Mouse (Mus musculus) heart, embryonic 10.5 days (tissue): ENCODE measurements at regions not wholly inside any gene's neighbourhood (a gene's known extent, or its start where the extent isn't known, plus 50 kb on each side); places are given as distances from the start of the nearest gene placed in this dataset.

Experiments
- DNase-seq: peaks from one replicate; pipeline ENCODE4 v3.0.0-alpha.2; 2017; ENCODE audit warnings: low spot score
- H3K27ac ChIP-seq: fragments of 300-500 bp; sonication (generic); 2 replicates; pipeline ENCODE4 v1.5.1; 2016; ENCODE audit warnings: mild to moderate bottlenecking
- H3K27me3 ChIP-seq: fragments of 300-500 bp; sonication (generic); 2 replicates; pipeline ENCODE4 v1.6.1; 2016; ENCODE audit warnings: mild to moderate bottlenecking; ENCODE audit not compliant: poor library complexity, insufficient read depth, severe bottlenecking
- H3K36me3 ChIP-seq: fragments of 300-500 bp; sonication (generic); 2 replicates; pipeline ENCODE4 v1.6.1; 2016; ENCODE audit warnings: mild to moderate bottlenecking, moderate library complexity
- H3K4me1 ChIP-seq: fragments of 300-500 bp; sonication (generic); 2 replicates; pipeline ENCODE4 v1.6.1; 2016; ENCODE audit warnings: mild to moderate bottlenecking
- H3K4me3 ChIP-seq: fragments of 300-500 bp; sonication (generic); 2 replicates; pipeline ENCODE4 v1.5.1; 2016; ENCODE audit warnings: mild to moderate bottlenecking, moderate library complexity
- H3K9me3 ChIP-seq: fragments of 300-500 bp; sonication (generic); 2 replicates; pipeline ENCODE4 v1.6.1; 2016; ENCODE audit warnings: mild to moderate bottlenecking, moderate library complexity
- WGBS: fragments of 180-500 bp; shearing (Covaris S2); methylation state at CpG from one replicate; pipeline ENCODE4 v1.1.7; 2016; 5-methylcytosine and 5-hydroxymethylcytosine counted together

- peaks cover 5% of the 10 kb centered on the region; the same call in 1 of the 2 replicates for H3K4me1 ChIP-seq
- H3K36me3 ChIP-seq, result no peaks in the 10 kb centered on the region
- no peak overlapping the region for H3K27ac ChIP-seq
- H3K27me3 ChIP-seq, result no peaks in the 10 kb centered on the region
- no peak overlapping the region for H3K4me3 ChIP-seq
- H3K9me3 ChIP-seq, result no peaks in the 10 kb centered on the region
- 81% methylated on average over 4 of the region's 4 CpGs for WGBS
- DNase-seq, result no peak
Observed at GRCm38 (mm10) chr8:9027672-9028071, 337.4 kb upstream of the Arglu1 start.

- Histone ChIP-seq H3K4me1 (peaks cover 5% of the 10 kb centered on the region; the same call in 1 of the 2 replicates), H3K4me3 (no peak overlapping the region), H3K27ac (no peak overlapping the region), H3K27me3 (no peaks in the 10 kb centered on the region), H3K9me3 (no peaks in the 10 kb centered on the region), H3K36me3 (no peaks in the 10 kb centered on the region)
- WGBS, result 37% methylated on average over 3 of the region's 3 CpGs
- no peak for DNase-seq
Observed at GRCm38 (mm10) chr8:9025872-9026271, 335.6 kb upstream of the Arglu1 start.

- no peaks in the 10 kb centered on the region for H3K36me3 ChIP-seq
- H3K4me3 ChIP-seq, result no peak overlapping the region
- DNase-seq, result no peak
- no peaks in the 10 kb centered on the region for H3K9me3 ChIP-seq
- H3K27me3 ChIP-seq, result no peaks in the 10 kb centered on the region
- 41% methylated on average over 3 of the region's 3 CpGs for WGBS
- no peak overlapping the region for H3K27ac ChIP-seq
- H3K4me1 ChIP-seq, result peaks cover 5% of the 10 kb centered on the region; the same call in 1 of the 2 replicates
Observed at GRCm38 (mm10) chr8:9025378-9025777, 335.1 kb upstream of the Arglu1 start.

GRCm38 (mm10) chr8:9020744-9021143, 330.4 kb upstream of the Arglu1 start:
- peaks cover 5% of the 10 kb centered on the region; the same call in 1 of the 2 replicates for H3K4me1 ChIP-seq
- H3K27me3 ChIP-seq, result no peaks in the 10 kb centered on the region
- 90% methylated on average over 2 of the region's 2 CpGs for WGBS
- H3K4me3 ChIP-seq, result no peak overlapping the region
- no peak for DNase-seq
- H3K9me3 ChIP-seq, result no peaks in the 10 kb centered on the region
- H3K36me3 ChIP-seq, result no peaks in the 10 kb centered on the region
- no peak overlapping the region for H3K27ac ChIP-seq

GRCm38 (mm10) chr8:9020180-9020579, 329.9 kb upstream of the Arglu1 start:
- H3K27me3 ChIP-seq, result no peaks in the 10 kb centered on the region
- 51% methylated on average over 3 of the region's 3 CpGs for WGBS
- no peak for DNase-seq
- H3K4me3 ChIP-seq, result no peak overlapping the region
- H3K36me3 ChIP-seq, result no peaks in the 10 kb centered on the region
- peaks cover 1% of the 10 kb centered on the region; the same call in 1 of the 2 replicates for H3K4me1 ChIP-seq
- no peaks in the 10 kb centered on the region for H3K9me3 ChIP-seq
- no peak overlapping the region for H3K27ac ChIP-seq

- no peak overlapping the region for H3K27ac ChIP-seq
- WGBS, result 19% methylated on average over 3 of the region's 3 CpGs
- H3K4me3 ChIP-seq, result no peak overlapping the region
- no peaks in the 10 kb centered on the region for H3K36me3 ChIP-seq
- no peaks in the 10 kb centered on the region for H3K9me3 ChIP-seq
- H3K4me1 ChIP-seq, result no peaks in the 10 kb centered on the region
- H3K27me3 ChIP-seq, result no peaks in the 10 kb centered on the region
- no peak for DNase-seq
Observed at GRCm38 (mm10) chr8:9011785-9012510, 321.6 kb upstream of the Arglu1 start.

GRCm38 (mm10) chr8:9008006-9008780, 317.9 kb upstream of the Arglu1 start:
- H3K4me3 ChIP-seq, result no peak overlapping the region
- H3K27ac ChIP-seq, result no peak overlapping the region
- 48% methylated on average over 11 of the region's 11 CpGs for WGBS
- no peaks in the 10 kb centered on the region for H3K36me3 ChIP-seq
- H3K27me3 ChIP-seq, result no peaks in the 10 kb centered on the region
- H3K4me1 ChIP-seq, result no peaks in the 10 kb centered on the region
- no peak for DNase-seq
- H3K9me3 ChIP-seq, result no peaks in the 10 kb centered on the region

GRCm38 (mm10) chr8:8999914-9000313, 309.6 kb upstream of the Arglu1 start:
- no peaks in the 10 kb centered on the region for H3K27me3 ChIP-seq
- H3K4me1 ChIP-seq, result peaks cover 13% of the 10 kb centered on the region; the same call in 1 of the 2 replicates
- no peak overlapping the region for H3K4me3 ChIP-seq
- WGBS, result 75% methylated on average over 5 of the region's 5 CpGs
- no peaks in the 10 kb centered on the region for H3K9me3 ChIP-seq
- DNase-seq, result no peak
- H3K36me3 ChIP-seq, result no peaks in the 10 kb centered on the region
- H3K27ac ChIP-seq, result no peak overlapping the region

GRCm38 (mm10) chr8:8997621-8998020, 307.3 kb upstream of the Arglu1 start:
- 64% methylated on average over 7 of the region's 7 CpGs for WGBS
- Histone ChIP-seq H3K27ac (no peak overlapping the region), H3K4me3 (no peak overlapping the region), H3K4me1 (peaks cover 31% of the 10 kb centered on the region), H3K9me3 (no peaks in the 10 kb centered on the region), H3K27me3 (no peaks in the 10 kb centered on the region), H3K36me3 (no peaks in the 10 kb centered on the region)
- DNase-seq, result no peak

GRCm38 (mm10) chr8:8994596-8995189, 304.4 kb upstream of the Arglu1 start:
- WGBS, result 4% methylated on average over 17 of the region's 17 CpGs
- DNase-seq, result peak; percentile 86
- H3K36me3 ChIP-seq, result no peaks in the 10 kb centered on the region
- peak overlapping the region; percentile 52 for H3K4me3 ChIP-seq
- no peaks in the 10 kb centered on the region for H3K27me3 ChIP-seq
- H3K9me3 ChIP-seq, result no peaks in the 10 kb centered on the region
- peak overlapping the region; percentile 87 for H3K27ac ChIP-seq
- peaks cover 52% of the 10 kb centered on the region for H3K4me1 ChIP-seq

- WGBS, result 49% methylated on average over 7 of the region's 7 CpGs
- Histone ChIP-seq H3K9me3 (no peaks in the 10 kb centered on the region), H3K27ac (peak overlapping the region; percentile 87; the same call in 1 of the 2 replicates), H3K4me1 (peaks cover 52% of the 10 kb centered on the region), H3K4me3 (no peak overlapping the region), H3K27me3 (no peaks in the 10 kb centered on the region), H3K36me3 (no peaks in the 10 kb centered on the region)
- no peak for DNase-seq
Observed at GRCm38 (mm10) chr8:8994008-8994407, 303.7 kb upstream of the Arglu1 start.

GRCm38 (mm10) chr8:8992461-8993032, 302.2 kb upstream of the Arglu1 start:
- H3K36me3 ChIP-seq, result no peaks in the 10 kb centered on the region
- H3K4me3 ChIP-seq, result peak overlapping the region; percentile 27; the same call in 1 of the 2 replicates
- no peaks in the 10 kb centered on the region for H3K27me3 ChIP-seq
- peaks cover 47% of the 10 kb centered on the region for H3K4me1 ChIP-seq
- WGBS, result 4% methylated on average over 11 of the region's 11 CpGs
- peak overlapping the region; percentile 85 for H3K27ac ChIP-seq
- no peaks in the 10 kb centered on the region for H3K9me3 ChIP-seq
- DNase-seq, result peak; percentile 89
